Mouse (Mus musculus) G1E (cell line): ENCODE results near the gene Irx5. TPM values are rescaled to one million over a fixed set of nuclear protein-coding genes. Genes with fewer than 3 reads are reported as not detected.
A peak's percentile ranks its signal among the peaks of the same experiment; 100 is the strongest.

ENCODE experiments used
- ATAC-seq: 2 replicates; pipeline ENCODE4 v1.8.0; 2016; ENCODE audit warnings: mild to moderate bottlenecking; ENCODE audit not compliant: insufficient number of reproducible peaks, poor library complexity, low FRiP score, severe bottlenecking; ENCODE audit errors: extremely low read depth
- DNase-seq: peaks from one replicate; pipeline ENCODE4 v3.0.0; 2012; ENCODE audit warnings: low spot score
- H3K27me3 ChIP-seq: 2 replicates; pipeline ENCODE4 v1.6.1; 2012; ENCODE audit warnings: mild to moderate bottlenecking, low read length, inconsistent platforms; ENCODE audit not compliant: insufficient read depth
- H3K36me3 ChIP-seq: replicated peaks from 2 replicates; pipeline ENCODE3; 2012; ENCODE audit warnings: mild to moderate bottlenecking, inconsistent platforms
- H3K4me1 ChIP-seq: 2 replicates; pipeline ENCODE4 v1.6.1; 2012; ENCODE audit warnings: low read depth, low read length, inconsistent platforms, mixed read lengths; ENCODE audit not compliant: insufficient read depth
- H3K4me3 ChIP-seq: 2 replicates; pipeline ENCODE4 v1.5.1; 2012; ENCODE audit warnings: low read depth, mild to moderate bottlenecking, inconsistent platforms, low read length, moderate library complexity, mixed read lengths
- H3K9me3 ChIP-seq: replicated peaks from 2 replicates; pipeline ENCODE4 v1.6.1; 2012; ENCODE audit warnings: inconsistent platforms
- CTCF ChIP-seq: IDR thresholded peaks from 2 replicates; pipeline ENCODE4 v1.5.1; 2012; ENCODE audit warnings: low read depth, low read length, inconsistent platforms, mixed read lengths
- GATA1 ChIP-seq: IDR thresholded peaks from 2 replicates; pipeline ENCODE4 v1.6.1; 2012; ENCODE audit warnings: borderline replicate concordance, low read length, inconsistent platforms, mixed read lengths
- GATA2 ChIP-seq: IDR thresholded peaks from 2 replicates; pipeline ENCODE4 v1.6.1; 2012; ENCODE audit warnings: low read depth, low read length, inconsistent platforms, borderline replicate concordance
- POLR2AphosphoS5 ChIP-seq: IDR thresholded peaks from 2 replicates; pipeline ENCODE4 v1.6.1; 2012; ENCODE audit warnings: low read depth, low read length, inconsistent platforms; ENCODE audit not compliant: insufficient replicate concordance
- TAL1 ChIP-seq: conservative IDR thresholded peaks from 2 replicates; pipeline ENCODE4 v1.6.1; 2012; ENCODE audit warnings: low read depth, low read length, inconsistent platforms, mixed read lengths
- polyA plus RNA-seq: library from polyadenylated mRNA; stranded (reverse); fragments of >175 nt; gene quantifications from 2 replicates; pipeline ENCODE4 v1.2.3, GENCODE M21; 2012
- total RNA-seq, 2 experiments: library from RNA; stranded (forward) in 1 of 2; stranded (reverse) in 1 of 2; fragments of 200-1000 nt in 1 of 2; fragments of >200 nt in 1 of 2; fragmentation: Nextera tagmentation in 1 of 2; gene quantifications; 2 replicates each; pipeline ENCODE4 v1.2.3; 2014 to 2017

Gene Irx5
- not detected in 2 replicates for total RNA-seq (2014; fragmentation: Nextera tagmentation)
- 0.12 and 0.16 TPM in 2 replicates for total RNA-seq (2017)
- 0.55 and 0.70 TPM in 2 replicates for polyA plus RNA-seq

DNA sequence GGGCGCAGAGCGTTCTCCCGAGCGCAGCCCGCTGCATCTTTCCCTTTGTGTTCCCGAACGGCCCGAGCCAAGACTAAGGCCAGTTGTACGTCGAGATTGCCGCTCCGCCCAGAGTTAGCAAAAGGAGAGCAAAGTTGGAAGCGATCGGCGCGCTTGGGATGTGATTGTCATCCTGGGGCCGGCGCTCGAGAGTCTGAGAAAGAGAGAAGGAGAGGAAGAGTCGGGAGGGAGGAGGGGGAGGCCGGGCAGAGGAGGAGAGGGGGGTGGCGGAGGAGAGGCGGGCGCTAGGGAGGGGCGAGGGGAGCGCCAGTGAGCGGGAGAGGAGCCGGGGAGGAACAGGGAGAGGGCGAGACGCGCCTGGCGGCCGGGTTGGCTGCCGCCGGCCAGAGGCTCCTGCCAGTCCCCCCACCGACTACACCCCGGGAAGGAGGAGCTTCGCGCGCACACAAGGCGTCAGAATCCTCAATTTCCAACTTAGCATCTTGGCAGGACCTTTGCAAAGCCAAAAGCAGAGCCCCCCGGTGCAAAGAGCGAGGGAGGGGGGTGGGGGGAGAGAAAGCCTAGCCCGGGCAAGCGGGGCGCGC is at the start of gene Irx5:
TSS of gene Irx5 (plus strand) at position 228 of the 584 bp plus-strand sequence.
- peaks cover 25% of the 10 kb centered on the region for H3K4me1 ChIP-seq
- H3K4me3 ChIP-seq = peak within 1 kb of the TSS; percentile 86
- no peaks in the 10 kb centered on the region for H3K36me3 ChIP-seq
- DNase-seq (no peak), ATAC-seq (no peak)
- peaks cover 50% of the 10 kb centered on the region for H3K9me3 ChIP-seq
- no peaks in the 10 kb centered on the region for H3K27me3 ChIP-seq
- TF ChIP-seq GATA1 (no peak), GATA2 (no peak), POLR2AphosphoS5 (no peak)

GRCm38 (mm10) chr8:92312178-92312577 is 45.2 kb upstream of the Irx5 start:
- H3K27me3 ChIP-seq = no peaks in the 10 kb centered on the region
- no peaks in the 10 kb centered on the region for H3K36me3 ChIP-seq
- peaks cover 2% of the 10 kb centered on the region; the same call in 1 of the 2 replicates for H3K9me3 ChIP-seq
- H3K4me1 ChIP-seq = no peaks in the 10 kb centered on the region
- H3K4me3 ChIP-seq = no peak overlapping the region
- DNase-seq (no peak), ATAC-seq (no peak)
- TF ChIP-seq POLR2AphosphoS5 (no peak), CTCF (no peak), GATA1 (no peak), TAL1 (no peak), GATA2 (no peak)

DNA sequence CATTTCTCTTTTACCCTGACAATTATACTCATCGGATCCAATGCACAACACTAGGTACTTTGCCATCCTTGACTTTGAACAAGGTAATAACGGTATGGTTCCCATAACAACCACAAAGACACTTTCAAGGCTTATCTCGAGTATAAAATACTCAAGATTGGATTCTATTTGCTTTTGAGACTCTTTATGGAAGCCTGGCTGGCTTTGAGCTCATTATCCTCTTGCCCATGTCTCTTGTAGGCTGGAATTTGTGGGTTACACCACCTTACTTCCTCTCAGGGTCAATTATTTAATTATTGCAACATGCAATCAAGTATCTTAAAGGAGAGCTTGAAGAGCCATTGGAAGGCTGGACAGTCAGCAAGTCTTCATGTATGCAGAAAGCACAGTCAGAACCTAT is 43.7 kb upstream of the Irx5 start:
- DNase-seq = no peak
- Histone ChIP-seq H3K36me3 (no peaks in the 10 kb centered on the region), H3K9me3 (no peaks in the 10 kb centered on the region), H3K4me3 (no peak overlapping the region), H3K27me3 (no peaks in the 10 kb centered on the region), H3K4me1 (no peaks in the 10 kb centered on the region)
- no peak for ATAC-seq
- TF ChIP-seq GATA2 (no peak), POLR2AphosphoS5 (no peak), TAL1 (no peak), CTCF (no peak), GATA1 (no peak)

- no peaks in the 10 kb centered on the region for H3K9me3 ChIP-seq
- no peaks in the 10 kb centered on the region; the same call in 1 of the 2 replicates for H3K4me1 ChIP-seq
- H3K27me3 ChIP-seq = no peaks in the 10 kb centered on the region
- no peak overlapping the region for H3K4me3 ChIP-seq
- DNase-seq (no peak), ATAC-seq (no peak)
- no peak for TF ChIP-seq TAL1
- no peak for TF ChIP-seq POLR2AphosphoS5
- no peak for TF ChIP-seq GATA2
- TF ChIP-seq CTCF = no peak
- TF ChIP-seq GATA1 = no peak
- peaks cover 19% of the 10 kb centered on the region for H3K36me3 ChIP-seq
Observed at GRCm38 (mm10) chr8:92323751-92324150, 33.7 kb upstream of the Irx5 start.

DNA sequence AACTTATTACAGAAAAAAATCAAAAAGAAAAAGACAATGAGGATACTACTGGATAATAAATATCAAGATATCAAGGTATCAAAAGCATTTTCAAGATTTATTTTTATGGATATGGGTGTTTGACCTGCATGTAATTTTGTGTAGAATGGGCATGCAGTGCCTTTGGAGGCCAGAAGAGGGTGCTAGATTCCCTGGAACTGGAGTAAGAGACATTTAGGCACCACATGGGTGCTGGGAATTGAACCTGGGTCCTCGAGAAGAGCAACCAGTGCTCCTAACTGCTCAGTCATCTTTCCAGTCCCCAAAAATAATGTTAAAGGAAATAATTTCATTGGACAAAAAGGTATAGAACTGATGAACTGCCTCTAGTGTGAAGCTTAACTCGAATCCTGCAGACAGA is 30.2 kb upstream of the Irx5 start:
- DNase-seq (no peak), ATAC-seq (no peak)
- TF ChIP-seq POLR2AphosphoS5 = no peak
- TF ChIP-seq GATA1 = no peak
- Histone ChIP-seq H3K36me3 (peaks cover 40% of the 10 kb centered on the region), H3K4me3 (no peak overlapping the region), H3K9me3 (no peaks in the 10 kb centered on the region), H3K4me1 (no peaks in the 10 kb centered on the region; the same call in 1 of the 2 replicates), H3K27me3 (no peaks in the 10 kb centered on the region)

- no peaks in the 10 kb centered on the region for H3K27me3 ChIP-seq
- no peaks in the 10 kb centered on the region for H3K4me1 ChIP-seq
- DNase-seq (no peak), ATAC-seq (no peak)
- H3K4me3 ChIP-seq = no peak overlapping the region
- H3K9me3 ChIP-seq = no peaks in the 10 kb centered on the region
- TF ChIP-seq GATA1 = no peak
- TF ChIP-seq GATA2 = no peak
- TF ChIP-seq TAL1 = no peak
- TF ChIP-seq POLR2AphosphoS5 = no peak
- TF ChIP-seq CTCF = no peak
- H3K36me3 ChIP-seq = peaks cover 58% of the 10 kb centered on the region
Observed at GRCm38 (mm10) chr8:92329273-92329672, 28.2 kb upstream of the Irx5 start.
